Mouse (Mus musculus) ZHBTc4 (cell line): ENCODE results near the gene Pheta1.
A peak's percentile ranks its signal among the peaks of the same experiment; 100 is the strongest.

ENCODE experiments used
- DNase-seq: peaks from one replicate; pipeline ENCODE4 v3.0.0-alpha.2; 2011; ENCODE audit warnings: low read depth, low spot score

Pheta1 gene

GRCm38 (mm10) chr5:121848743-121849142 is at the start of gene Pheta1:
Pheta1 (plus strand) TSS chr5:121848984.
- DNase-seq, result peak; percentile 97

GRCm38 (mm10) chr5:121807186-121807585 is 41.6 kb upstream of the Pheta1 start:
- DNase-seq, result no peak

- no peak for DNase-seq
These were observed 40.6 kb upstream of the Pheta1 start for GRCm38 (mm10) chr5:121808202-121808601.

- no peak for DNase-seq
These were observed 39.0 kb upstream of the Pheta1 start for GRCm38 (mm10) chr5:121809667-121810224.

GRCm38 (mm10) chr5:121810331-121811151 is 38.2 kb upstream of the Pheta1 start:
- no peak for DNase-seq

- DNase-seq, result no peak
These were observed 37.3 kb upstream of the Pheta1 start for GRCm38 (mm10) chr5:121811485-121811931.

GRCm38 (mm10) chr5:121812526-121813243 is 36.1 kb upstream of the Pheta1 start:
- DNase-seq, result no peak

- DNase-seq, result no peak
These were observed 35.0 kb upstream of the Pheta1 start for GRCm38 (mm10) chr5:121813744-121814143.

GRCm38 (mm10) chr5:121815067-121815466 is 33.7 kb upstream of the Pheta1 start:
- DNase-seq, result peak; percentile 84

- no peak for DNase-seq
These were observed 32.9 kb upstream of the Pheta1 start for GRCm38 (mm10) chr5:121815867-121816380.

- DNase-seq, result no peak
These were observed 32.2 kb upstream of the Pheta1 start for GRCm38 (mm10) chr5:121816611-121817010.

GRCm38 (mm10) chr5:121817551-121817950 is 31.2 kb upstream of the Pheta1 start:
- DNase-seq, result no peak

- DNase-seq, result no peak
These were observed 30.4 kb upstream of the Pheta1 start for GRCm38 (mm10) chr5:121818401-121818800.

GRCm38 (mm10) chr5:121818862-121819261 is 29.9 kb upstream of the Pheta1 start:
- no peak for DNase-seq

- DNase-seq, result no peak
These were observed 29.2 kb upstream of the Pheta1 start for GRCm38 (mm10) chr5:121819559-121819958.

- no peak for DNase-seq
These were observed 28.6 kb upstream of the Pheta1 start for GRCm38 (mm10) chr5:121820161-121820560.

GRCm38 (mm10) chr5:121820657-121821056 is 28.1 kb upstream of the Pheta1 start:
- no peak for DNase-seq

- DNase-seq, result no peak
These were observed 27.7 kb upstream of the Pheta1 start for GRCm38 (mm10) chr5:121821116-121821515.

- no peak for DNase-seq
These were observed 27.2 kb upstream of the Pheta1 start for GRCm38 (mm10) chr5:121821552-121821951.

GRCm38 (mm10) chr5:121822786-121823505 is 25.8 kb upstream of the Pheta1 start:
- no peak for DNase-seq

GRCm38 (mm10) chr5:121823668-121824067 is 25.1 kb upstream of the Pheta1 start:
- no peak for DNase-seq

GRCm38 (mm10) chr5:121824121-121824520 is 24.7 kb upstream of the Pheta1 start:
- no peak for DNase-seq
